Mouse (Mus musculus): ENCODE results near the gene Pald1.
A peak's percentile ranks its signal among the peaks of the same experiment; 100 is the strongest.

- TF ChIP-seq EP300 (IDR thresholded peaks at IDR 0.05; ENCODE audit: insufficient read depth, low read depth, low read length) (0 out of 2 replicates have a peak, but pooled peaks have one; percentile 41), CTCF (IDR thresholded peaks at IDR 0.05; ENCODE audit: low read depth, low read length) (no peak), POLR2A (IDR thresholded peaks at IDR 0.05; ENCODE audit: insufficient read depth, low read length) (no peak)
These were observed 26.4 kb upstream of the Pald1 start for GRCm38 (mm10) chr10:61409776-61410175.

All from ES-Bruce4 (cell line).